Mouse (Mus musculus): Measurements from ENCODE around the gene Cpox. TPM values are rescaled to one million over a fixed set of nuclear protein-coding genes. Genes with fewer than 3 reads are reported as not detected.

Cpox gene
- polyA plus RNA-seq, 2 experiments from 2014 or later: 34.0 to 37.2 TPM

- ATAC-seq: no peak
Measured at GRCm38 (mm10) chr16:58763076-58763475, 93.0 kb downstream of the Cpox start, which contains the start of gene Olfr172. Gene Olfr172, minus strand, starts transcription at chr16:58763176.

Other genes starting within 250 kb of the Cpox start
- gene St3gal6, start 146.0 kb upstream of the Cpox start, polyA plus RNA-seq (2017; shearing (Covaris generic)): 1 to 10 TPM; 4.6 to 7.4 TPM
- gene Gm813, start 53.3 kb upstream of the Cpox start, polyA plus RNA-seq (2017; shearing (Covaris generic)): not detected
- gene E330017A01Rik, start 31.6 kb upstream of the Cpox start, polyA plus RNA-seq (2017; shearing (Covaris generic)): not detected
- 10 to 100 TPM; 22.6 to 23.4 TPM for gene Gpr15, start 48.8 kb downstream of the Cpox start, polyA plus RNA-seq (2017; shearing (Covaris generic))
- gene Cldnd1, start 57.6 kb downstream of the Cpox start, polyA plus RNA-seq (2017; shearing (Covaris generic)): 100 to 1,000 TPM; 229 to 255 TPM
- under 1 TPM in 1 of 2 experiments, not detected in 1; 0.19 TPM for gene Olfr172, start 92.9 kb downstream of the Cpox start, polyA plus RNA-seq (2017; shearing (Covaris generic))
- gene Olfr173, start 130.0 kb downstream of the Cpox start, polyA plus RNA-seq (2017; shearing (Covaris generic)): 1 to 10 TPM in 1 of 2 experiments, under 1 TPM in 1; 0.75 to 1.2 TPM
- not detected for gene Olfr175-ps1, start 156.5 kb downstream of the Cpox start, polyA plus RNA-seq (2017; shearing (Covaris generic))
- not detected for gene Olfr177, start 204.5 kb downstream of the Cpox start, polyA plus RNA-seq (2017; shearing (Covaris generic))
- not detected for gene Olfr178, start 221.8 kb downstream of the Cpox start, polyA plus RNA-seq (2017; shearing (Covaris generic))